Mouse (Mus musculus) gonadal fat pad, adult 2 months (tissue): ENCODE measurements around the gene Rbmx2. TPM values are rescaled to one million over a fixed set of nuclear protein-coding genes. Genes with fewer than 3 reads are reported as not detected.

Experiments
- DNase-seq: peaks from one replicate; pipeline ENCODE4 v3.0.0-alpha.2; 2012; ENCODE audit warnings: low read depth
- polyA plus RNA-seq: library from polyadenylated mRNA; depleted of rRNA; stranded (reverse); fragments of >200 nt; gene quantifications from 2 replicates; pipeline ENCODE4 v1.2.3, GENCODE M21; 2012; rRNA removed

The Rbmx2 gene
- polyA plus RNA-seq = 1.2 and 1.3 TPM in 2 replicates

DNA sequence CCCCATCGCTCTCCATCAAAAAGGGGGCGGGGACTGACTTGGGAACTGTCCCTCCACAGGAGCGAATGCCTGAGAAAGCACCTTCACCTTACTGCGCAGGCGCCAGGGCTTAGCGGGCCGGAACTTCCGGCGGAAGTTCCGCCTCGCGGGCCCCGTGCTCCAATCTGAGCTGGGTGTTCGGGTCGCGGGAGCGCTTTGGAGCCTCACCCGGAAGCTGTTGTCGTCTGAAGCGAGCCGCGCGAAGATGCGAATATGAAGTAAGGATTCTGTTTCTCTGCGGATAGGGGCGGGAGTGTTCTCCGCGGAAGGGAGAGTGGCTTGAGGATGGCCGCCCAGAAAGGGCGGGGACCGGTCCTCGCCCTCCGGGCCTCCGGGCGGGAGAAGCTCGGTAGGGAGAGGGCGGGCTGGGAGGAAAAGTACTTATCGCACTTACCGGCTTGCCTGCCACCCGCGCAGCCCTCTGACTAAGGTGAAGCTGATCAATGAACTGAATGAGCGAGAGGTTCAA is at the start of gene Rbmx2:
Gene Rbmx2 (plus strand): TSS at position 141 of the 508 bp plus-strand sequence.
- DNase-seq = peak; percentile 27

DNA sequence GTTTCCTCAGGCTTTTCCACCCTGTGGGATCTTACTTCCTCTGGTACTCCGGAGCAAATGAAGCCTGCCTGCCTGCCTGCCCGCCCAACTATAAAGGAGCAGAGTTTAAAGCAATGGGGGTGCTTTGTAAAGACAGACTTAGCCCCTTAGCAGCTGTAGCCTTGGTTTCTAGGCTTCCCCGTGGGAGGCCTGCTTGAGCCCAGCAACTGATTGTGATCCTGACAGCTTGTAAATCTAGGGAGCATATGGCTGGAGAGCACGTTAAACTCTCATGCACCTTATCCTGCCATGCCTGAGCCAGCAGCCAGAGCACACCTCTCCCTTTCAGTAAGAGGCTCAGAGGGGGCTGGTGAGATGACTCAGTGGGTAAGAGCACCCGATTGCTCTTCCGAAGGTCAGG is 28.0 kb upstream of the Rbmx2 start:
- DNase-seq = no peak

- DNase-seq = no peak
These were observed 25.2 kb upstream of the Rbmx2 start for GRCm38 (mm10) chrX:48669588-48669987.

DNA sequence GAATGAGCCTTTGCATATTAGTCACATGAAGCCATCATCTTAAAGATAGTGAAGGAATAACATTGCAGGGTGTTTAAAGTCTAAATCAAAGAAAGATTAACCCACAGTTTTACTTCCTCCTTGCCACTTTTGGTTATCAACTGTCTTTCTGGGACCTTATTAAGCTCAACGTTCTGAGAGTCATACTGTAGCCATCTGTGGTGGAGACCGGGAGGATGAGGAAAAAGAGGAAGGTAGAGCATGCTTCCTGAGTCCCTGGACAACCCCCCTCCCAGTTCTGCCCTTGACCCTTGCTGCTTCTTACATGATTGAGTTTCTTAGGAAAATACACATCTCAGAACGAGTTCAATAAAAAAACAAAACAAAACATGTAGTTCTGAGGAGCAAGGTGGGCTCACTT is 23.1 kb upstream of the Rbmx2 start:
- DNase-seq = no peak

GRCm38 (mm10) chrX:48674171-48674570 is 20.6 kb upstream of the Rbmx2 start, which contains the start of gene Gpr119:
TSS of gene Gpr119 (minus strand) at chrX:48674478.
- no peak for DNase-seq

- no peak for DNase-seq
These were observed 11.4 kb upstream of the Rbmx2 start for GRCm38 (mm10) chrX:48683451-48683850.

DNA sequence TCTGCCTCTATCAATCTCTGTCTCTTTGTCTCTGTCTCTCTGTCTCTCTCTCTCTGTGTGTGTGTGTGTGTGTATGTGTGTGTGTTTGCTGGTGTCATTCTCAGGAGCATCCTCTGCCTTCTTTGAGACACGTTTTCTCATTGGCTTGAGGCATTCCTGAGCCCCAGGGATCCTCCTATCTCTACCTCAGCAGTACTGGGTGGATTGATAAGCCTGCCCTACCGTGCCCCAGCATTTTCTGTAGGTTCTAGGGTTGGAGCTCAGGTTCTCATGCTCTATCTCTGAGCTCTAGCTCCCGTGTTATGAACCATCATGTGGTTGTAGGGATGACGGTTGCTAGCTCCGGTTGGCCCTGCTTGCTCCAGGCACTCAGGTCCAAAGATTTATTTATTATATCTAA is 10.9 kb upstream of the Rbmx2 start:
- no peak for DNase-seq

- DNase-seq = no peak
These were observed 344 bp upstream of the Rbmx2 start for GRCm38 (mm10) chrX:48694460-48694859.

DNA sequence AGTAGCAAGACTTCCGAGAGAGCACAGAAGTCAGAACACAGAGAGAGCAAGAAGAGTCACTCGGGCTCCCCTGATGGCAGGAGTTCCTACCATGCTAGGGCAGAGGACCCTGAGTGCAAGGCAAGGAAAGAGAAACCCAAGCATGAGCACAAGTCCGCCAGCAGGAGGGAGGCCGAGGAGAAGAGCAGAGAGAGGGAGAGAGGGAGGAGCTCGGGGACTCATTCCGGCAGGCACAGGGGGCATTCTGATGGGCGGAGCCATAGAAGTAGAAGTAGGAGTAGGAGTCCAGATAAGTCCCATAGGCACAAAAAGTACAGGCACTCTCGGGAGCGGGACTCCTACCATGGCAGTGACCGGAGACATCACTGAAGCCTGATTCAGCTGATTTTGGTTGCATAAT is 14.9 kb downstream of the Rbmx2 start:
- no peak for DNase-seq

- DNase-seq = no peak
These were observed 18.0 kb downstream of the Rbmx2 start for GRCm38 (mm10) chrX:48712846-48713245.

DNA sequence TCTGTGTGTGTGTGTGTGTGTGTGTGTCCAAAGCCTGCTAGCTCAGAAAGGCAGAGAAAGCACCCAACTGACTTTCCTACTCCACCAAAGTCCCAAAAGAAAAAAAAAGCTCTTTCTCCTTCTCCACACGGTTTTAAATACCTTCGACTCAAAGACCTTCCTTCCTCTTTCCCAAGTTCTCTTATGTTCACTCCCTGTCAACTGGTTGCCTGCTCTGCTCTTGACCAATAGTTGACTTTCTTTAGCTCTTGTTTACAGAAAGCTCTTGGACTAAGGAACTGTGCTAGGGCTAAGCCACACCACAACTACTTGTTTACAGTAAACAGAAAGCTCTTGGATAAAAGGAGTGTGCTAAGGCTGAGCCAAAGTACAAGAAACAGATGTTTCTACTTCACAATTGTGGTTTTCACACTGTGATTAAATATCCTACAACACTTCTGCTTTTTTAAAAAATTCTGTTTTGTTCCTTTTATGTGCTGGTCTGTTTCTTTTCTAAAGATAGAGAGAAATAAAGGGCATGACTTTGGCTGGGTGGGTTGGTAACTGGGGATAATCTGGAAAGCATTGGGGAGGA is 60.0 kb downstream of the Rbmx2 start:
- no peak for DNase-seq

Other genes with a start within 250 kb of the Rbmx2 start
- 5.9 and 7.1 TPM in 2 replicates for gene Elf4, start 231.9 kb upstream of the Rbmx2 start, polyA plus RNA-seq
- gene Aifm1, start 181.4 kb upstream of the Rbmx2 start, polyA plus RNA-seq = 21.5 and 24.8 TPM in 2 replicates
- gene Rab33a, start 175.7 kb upstream of the Rbmx2 start, polyA plus RNA-seq = 0.84 and 1.2 TPM in 2 replicates
- 4.1 and 5.1 TPM in 2 replicates for gene Zfp280c, start 100.5 kb upstream of the Rbmx2 start, polyA plus RNA-seq
- 2.6 and 3.5 TPM in 2 replicates for gene Slc25a14, start 71.6 kb upstream of the Rbmx2 start, polyA plus RNA-seq
- gene Gpr119, start 20.5 kb upstream of the Rbmx2 start, polyA plus RNA-seq = not detected in 2 replicates
- 0.06 TPM in 1 of 2 replicates, not detected in the other for gene Gm595, start 182.7 kb downstream of the Rbmx2 start, polyA plus RNA-seq